In genomic region chr8:86623911-86624731, GRCm38 (mm10) we compare ENCODE assay signal across 8 mouse cellular contexts. TPM values are rescaled to one million over a fixed set of nuclear protein-coding genes. Genes with fewer than 3 reads are reported as not detected.
DNase-seq lines count a peak whose midpoint lies in the region; ATAC-seq and TF ChIP-seq lines count a peak whose summit lies in the region.

Gene Lonp2 (plus strand): TSS chr8:86624043.

- no peaks in the 10 kb centered on the region for H3K27me3 ChIP-seq in C2C12 (ENCODE audit: control insufficient read depth, insufficient read depth, insufficient read length)
- H3K27me3 ChIP-seq in erythroblast, embryonic 14.5 days (ENCODE audit: control insufficient read depth): no peaks in the 10 kb centered on the region
- no peaks in the 10 kb centered on the region for H3K27me3 ChIP-seq in heart, embryonic 12.5 days (replicated peaks)
- no peaks in the 10 kb centered on the region for H3K27me3 ChIP-seq in kidney, postnatal 0 days (ENCODE audit: insufficient read depth, low read length)
- H3K27me3 ChIP-seq in liver, embryonic 11.5 days (replicated peaks; ENCODE audit: control insufficient read depth, insufficient read depth, low read length): no peaks in the 10 kb centered on the region
- no peaks in the 10 kb centered on the region for H3K27me3 ChIP-seq in stomach, embryonic 14.5 days (ENCODE audit: control insufficient read depth, insufficient read depth, low read length)

- H3K36me3 ChIP-seq in C2C12 (ENCODE audit: control insufficient read depth, insufficient read depth): no peaks in the 10 kb centered on the region
- no peaks in the 10 kb centered on the region for H3K36me3 ChIP-seq in erythroblast, embryonic 14.5 days (ENCODE audit: control insufficient read depth)
- no peaks in the 10 kb centered on the region for H3K36me3 ChIP-seq in heart, embryonic 12.5 days
- no peaks in the 10 kb centered on the region for H3K36me3 ChIP-seq in kidney, postnatal 0 days (ENCODE audit: insufficient read depth, low read length)
- H3K36me3 ChIP-seq in liver, embryonic 11.5 days (ENCODE audit: control insufficient read depth, insufficient read depth, low read length): no peaks in the 10 kb centered on the region
- H3K36me3 ChIP-seq in stomach, embryonic 14.5 days (ENCODE audit: control insufficient read depth, insufficient read depth, low read length): no peaks in the 10 kb centered on the region

- peaks cover 41% of the 10 kb centered on the region for H3K79me2 ChIP-seq in C2C12 (ENCODE audit: control insufficient read depth, insufficient read depth)

- TF ChIP-seq CTCF in C2C12 (IDR thresholded peaks at IDR 0.05; ENCODE audit: control insufficient read depth, insufficient read depth, insufficient read length): no peak
- no peak for TF ChIP-seq CTCF in brain, embryonic 14.5 days (IDR thresholded peaks at IDR 0.05; ENCODE audit: borderline replicate concordance, extremely low read depth, insufficient read depth, insufficient read length)
- no peak for TF ChIP-seq CTCF in kidney, postnatal 0 days (IDR thresholded peaks at IDR 0.05; ENCODE audit: low read depth)

- H3K4me3 ChIP-seq in C2C12 (ENCODE audit: insufficient read depth, poor library complexity, severe bottlenecking): peak within 1 kb of the TSS; percentile 65
- peak within 1 kb of the TSS; percentile 97 for H3K4me3 ChIP-seq in erythroblast, embryonic 14.5 days (replicated peaks)
- peak within 1 kb of the TSS; percentile 95 for H3K4me3 ChIP-seq in heart, embryonic 12.5 days
- peak within 1 kb of the TSS; percentile 85 for H3K4me3 ChIP-seq in kidney, postnatal 0 days (replicated peaks; ENCODE audit: low read depth, low read length)
- peak within 1 kb of the TSS; percentile 91 for H3K4me3 ChIP-seq in liver, embryonic 11.5 days (ENCODE audit: low read depth, low read length)
- peak within 1 kb of the TSS; percentile 82 for H3K4me3 ChIP-seq in stomach, embryonic 14.5 days (ENCODE audit: low read depth, low read length)

- peak; percentile 99 for DNase-seq in brain, embryonic 14.5 days (ENCODE audit: low read depth)
- peak; percentile 99 for DNase-seq in kidney, postnatal 0 days (ENCODE audit: low spot score)
- DNase-seq in liver, embryonic 11.5 days (ENCODE audit: low spot score): peak; percentile 98
- DNase-seq in naive thymus-derived CD4-positive, alpha-beta T cell, adult 2 months (ENCODE audit: low read depth): peak; percentile 95

- H3K4me2 ChIP-seq in heart, embryonic 12.5 days: peak within 1 kb of the TSS; percentile 87
- peak within 1 kb of the TSS; percentile 89 for H3K4me2 ChIP-seq in kidney, postnatal 0 days (ENCODE audit: low read length)
- H3K4me2 ChIP-seq in liver, embryonic 11.5 days: peak within 1 kb of the TSS; percentile 92
- H3K4me2 ChIP-seq in stomach, embryonic 14.5 days (replicated peaks; ENCODE audit: low read depth, low read length): peak within 1 kb of the TSS; percentile 72

- under 1% methylated on average over 62 of the region's 62 CpGs for WGBS in heart, embryonic 12.5 days
- under 1% methylated on average over 62 of the region's 62 CpGs for WGBS in kidney, postnatal 0 days
- WGBS in liver, embryonic 11.5 days: under 1% methylated on average over 62 of the region's 62 CpGs
- WGBS in stomach, embryonic 14.5 days: under 1% methylated on average over 62 of the region's 62 CpGs

- ATAC-seq in heart, embryonic 12.5 days (ENCODE audit: insufficient number of reproducible peaks, low FRiP score): peak; percentile 99
- peak; percentile 99 for ATAC-seq in kidney, postnatal 0 days (replicated peaks; ENCODE audit: low FRiP score, low read depth)
- ATAC-seq in liver, embryonic 11.5 days (replicated peaks; ENCODE audit: low FRiP score): peak; percentile 99
- peak; percentile 99 for ATAC-seq in stomach, embryonic 14.5 days (ENCODE audit: insufficient number of reproducible peaks, insufficient read depth, low FRiP score, low read depth)

- H3K9me3 ChIP-seq in erythroblast, embryonic 14.5 days (ENCODE audit: control insufficient read depth, low read length): no peaks in the 10 kb centered on the region
- no peaks in the 10 kb centered on the region for H3K9me3 ChIP-seq in heart, embryonic 12.5 days (replicated peaks)
- no peaks in the 10 kb centered on the region for H3K9me3 ChIP-seq in kidney, postnatal 0 days (replicated peaks; ENCODE audit: low read length)
- no peaks in the 10 kb centered on the region for H3K9me3 ChIP-seq in liver, embryonic 11.5 days (ENCODE audit: control insufficient read depth, low read length)
- no peaks in the 10 kb centered on the region for H3K9me3 ChIP-seq in stomach, embryonic 14.5 days (ENCODE audit: control insufficient read depth, low read depth, low read length)

- peak within 1 kb of the TSS; percentile 76 for H3K27ac ChIP-seq in heart, embryonic 12.5 days (ENCODE audit: poor library complexity, severe bottlenecking)
- peak within 1 kb of the TSS; percentile 85 for H3K27ac ChIP-seq in kidney, postnatal 0 days
- H3K27ac ChIP-seq in liver, embryonic 11.5 days (ENCODE audit: low read depth, low read length): peak within 1 kb of the TSS; percentile 81
- peak within 1 kb of the TSS; percentile 33; the same call in 1 of the 2 replicates for H3K27ac ChIP-seq in stomach, embryonic 14.5 days (ENCODE audit: low read length)

- peaks cover 28% of the 10 kb centered on the region for H3K4me1 ChIP-seq in erythroblast, embryonic 14.5 days (ENCODE audit: control insufficient read depth)
- H3K4me1 ChIP-seq in heart, embryonic 12.5 days (replicated peaks): peaks cover 14% of the 10 kb centered on the region
- H3K4me1 ChIP-seq in kidney, postnatal 0 days (replicated peaks; ENCODE audit: insufficient read depth, low read length): peaks cover 4% of the 10 kb centered on the region; the same call in 1 of the 2 replicates
- H3K4me1 ChIP-seq in liver, embryonic 11.5 days (replicated peaks; ENCODE audit: control insufficient read depth, insufficient read depth, low read length): peaks cover 5% of the 10 kb centered on the region; the same call in 1 of the 2 replicates
- peaks cover 9% of the 10 kb centered on the region for H3K4me1 ChIP-seq in stomach, embryonic 14.5 days (ENCODE audit: control insufficient read depth, insufficient read depth, low read length)

- H3K79me3 ChIP-seq in C2C12 (ENCODE audit: low read depth): peaks cover 15% of the 10 kb centered on the region

- TF ChIP-seq POLR2A in brain, embryonic 14.5 days (IDR thresholded peaks at IDR 0.05; ENCODE audit: borderline replicate concordance, extremely low read depth, insufficient read depth, insufficient read length, poor library complexity, severe bottlenecking): peak; percentile 86

- peak within 1 kb of the TSS; percentile 89 for H3K9ac ChIP-seq in heart, embryonic 12.5 days
- peak within 1 kb of the TSS; percentile 84 for H3K9ac ChIP-seq in kidney, postnatal 0 days (ENCODE audit: low read depth, low read length)
- H3K9ac ChIP-seq in liver, embryonic 11.5 days (ENCODE audit: low read depth, low read length): peak within 1 kb of the TSS; percentile 79
- H3K9ac ChIP-seq in stomach, embryonic 14.5 days (replicated peaks; ENCODE audit: low read depth, low read length): peak within 1 kb of the TSS; percentile 57

- peak within 1 kb of the TSS; percentile 76 for H3ac ChIP-seq in C2C12 (ENCODE audit: control insufficient read depth, insufficient read length, low read depth)

TF ChIP-seq in C2C12, 6 proteins besides CTCF, POLR2A, EP300 and RAD21:
- no peak for TF ChIP-seq CEBPB (IDR thresholded peaks at IDR 0.05; ENCODE audit: low read depth)
- no peak for TF ChIP-seq MAX (IDR thresholded peaks at IDR 0.05)
- no peak for TF ChIP-seq FOSL1 (IDR thresholded peaks at IDR 0.05; ENCODE audit: insufficient read depth, low read length, poor library complexity, severe bottlenecking)
- TF ChIP-seq MYOD1 (IDR thresholded peaks at IDR 0.05; ENCODE audit: control insufficient read depth, insufficient read length, low read depth): no peak
- TF ChIP-seq MYOG (IDR thresholded peaks at IDR 0.05; ENCODE audit: control insufficient read depth, extremely low read depth, insufficient read length): no peak
- no peak for TF ChIP-seq USF1 (IDR thresholded peaks at IDR 0.05; ENCODE audit: low read depth)

RNA-seq across cellular contexts. Expression of gene Lonp2, which starts in this region (rescaled TPM):
- 14.4 TPM for polyA plus RNA-seq in C2C12 (2012; fragmentation: generic; extraction: Trizol)
- polyA plus RNA-seq in brain, embryonic 14.5 days (2012; rRNA removed): 45.2 and 53.5 TPM in 2 replicates
- polyA plus RNA-seq in erythroblast, embryonic 14.5 days (2012): 1.4 and 2.1 TPM in 2 replicates
- polyA plus RNA-seq in heart, embryonic 12.5 days (2016; fragmentation: Nextera tagmentation; extraction: Ambion mirVana): 69.9 and 78.1 TPM in 2 replicates
- 67.7 and 67.9 TPM in 2 replicates for polyA plus RNA-seq in kidney, postnatal 0 days (2015; fragmentation: Nextera tagmentation; extraction: Ambion mirVana)
- polyA plus RNA-seq in liver, embryonic 11.5 days (2014; fragmentation: Nextera tagmentation; extraction: Ambion mirVana): 50.3 and 60.6 TPM in 2 replicates
- 45.4 and 50.8 TPM in 2 replicates for polyA plus RNA-seq in stomach, embryonic 14.5 days (2014; fragmentation: Nextera tagmentation; extraction: Ambion mirVana)

Comparison
In these comparisons a context has a peak if more than half of its experiments do, and no peak if none do; other contexts are left out.
1. Peak in every context shown above with its lines: DNase-seq, ATAC-seq, H3K4me3 ChIP-seq and H3K27ac ChIP-seq.
2. H3K27ac ChIP-seq: peak in every context shown above with its lines; median percentile 85 in kidney, postnatal 0 days; 81 in liver, embryonic 11.5 days; 76 in heart, embryonic 12.5 days; 33 in stomach, embryonic 14.5 days.